Mouse (Mus musculus) liver, embryonic 15.5 days (tissue): Measurements from ENCODE around the gene Zc3h7b. TPM values are rescaled to one million over a fixed set of nuclear protein-coding genes. Genes with fewer than 3 reads are reported as not detected.

Experiments used
- ATAC-seq: fragments of 200-750 bp; cut with Nextera tagmentation; 2 replicates; pipeline ENCODE4 v1.8.0; 2017; ENCODE audit warnings: moderate number of reproducible peaks, mild to moderate bottlenecking, moderate library complexity; ENCODE audit not compliant: insufficient read depth
- H3K27ac ChIP-seq: fragments of 300-500 bp; sonication (generic); replicated peaks from 2 replicates; pipeline ENCODE4 v1.5.1; 2015; ENCODE audit warnings: mild to moderate bottlenecking, inconsistent platforms
- H3K27me3 ChIP-seq: fragments of 300-500 bp; sonication (generic); 2 replicates; pipeline ENCODE4 v1.6.1; 2015; ENCODE audit warnings: mild to moderate bottlenecking, inconsistent platforms
- H3K36me3 ChIP-seq: fragments of 300-500 bp; sonication (generic); replicated peaks from 2 replicates; pipeline ENCODE4 v1.6.1; 2015; ENCODE audit warnings: moderate library complexity, mild to moderate bottlenecking, inconsistent platforms
- H3K4me1 ChIP-seq: fragments of 300-500 bp; sonication (generic); replicated peaks from 2 replicates; pipeline ENCODE4 v1.6.1; 2015; ENCODE audit warnings: inconsistent platforms
- H3K4me2 ChIP-seq: fragments of 300-500 bp; sonication (generic); 2 replicates; pipeline ENCODE4 v1.6.1; 2015; ENCODE audit warnings: moderate library complexity, mild to moderate bottlenecking, inconsistent platforms
- H3K4me3 ChIP-seq: fragments of 300-500 bp; sonication (generic); replicated peaks from 2 replicates; pipeline ENCODE4 v1.5.1; 2015; ENCODE audit warnings: mild to moderate bottlenecking, inconsistent platforms
- H3K9ac ChIP-seq: fragments of 300-500 bp; sonication (generic); 2 replicates; pipeline ENCODE4 v1.6.1; 2015; ENCODE audit warnings: moderate library complexity, mild to moderate bottlenecking, inconsistent platforms
- H3K9me3 ChIP-seq: fragments of 300-500 bp; sonication (generic); replicated peaks from 2 replicates; pipeline ENCODE4 v1.6.1; 2016; ENCODE audit warnings: inconsistent platforms
- WGBS: fragments of 180-500 bp; shearing (Covaris S2); methylation state at CpG from one replicate; pipeline ENCODE4 v1.1.7; 2015; ENCODE audit warnings: mixed read lengths; ENCODE audit not compliant: insufficient replicate concordance; 5-methylcytosine and 5-hydroxymethylcytosine counted together
- polyA plus RNA-seq: library from polyadenylated mRNA; unstranded; fragments of >200 nt; fragmentation: Nextera tagmentation; extraction: Ambion mirVana; gene quantifications from 2 replicates; pipeline ENCODE4 v1.2.1, GENCODE M21; 2015

Gene Zc3h7b
- polyA plus RNA-seq, 1 experiment from 2014 or later: 5.0 TPM

- H3K4me3 ChIP-seq: no peak overlapping the region
- H3K27ac ChIP-seq: no peak overlapping the region
- H3K36me3 ChIP-seq: no peaks in the 10 kb centered on the region
- no peak overlapping the region for H3K9ac ChIP-seq
- ATAC-seq: no peak
- H3K27me3 ChIP-seq: no peaks in the 10 kb centered on the region
- H3K4me1 ChIP-seq: peaks cover 54% of the 10 kb centered on the region
- no peak overlapping the region for H3K4me2 ChIP-seq
- no peaks in the 10 kb centered on the region for H3K9me3 ChIP-seq
- 62% methylated on average over 4 of the region's 4 CpGs for WGBS
Measured at GRCm38 (mm10) chr15:81806621-81807404, 62.0 kb downstream of the Zc3h7b start.

DNA sequence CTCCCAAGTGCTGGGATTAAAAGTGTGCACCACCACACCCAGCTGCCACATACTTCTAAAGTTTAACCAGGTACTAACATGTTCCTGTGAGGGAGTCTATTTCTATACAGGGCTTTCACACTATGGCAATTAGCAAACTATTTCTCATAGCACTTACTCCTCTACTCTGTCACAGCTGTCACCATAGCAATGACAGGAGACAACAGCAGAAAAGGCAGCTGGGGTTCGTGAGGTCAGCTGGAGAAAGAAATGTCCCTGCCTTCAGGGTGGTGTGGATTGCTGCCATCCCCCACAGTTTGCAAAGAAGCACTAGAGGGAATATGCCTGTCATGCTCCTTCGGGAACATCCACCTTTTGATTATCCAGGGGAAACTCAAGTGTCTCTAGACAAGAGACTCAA is 63.9 kb downstream of the Zc3h7b start:
- Histone ChIP-seq H3K9me3 (no peaks in the 10 kb centered on the region), H3K4me1 (peaks cover 52% of the 10 kb centered on the region), H3K27ac (no peak overlapping the region), H3K4me3 (no peak overlapping the region), H3K36me3 (no peaks in the 10 kb centered on the region), H3K9ac (no peak overlapping the region), H3K4me2 (no peak overlapping the region), H3K27me3 (no peaks in the 10 kb centered on the region)
- ATAC-seq: no peak
- WGBS: 69% methylated on average over 2 of the region's 2 CpGs

DNA sequence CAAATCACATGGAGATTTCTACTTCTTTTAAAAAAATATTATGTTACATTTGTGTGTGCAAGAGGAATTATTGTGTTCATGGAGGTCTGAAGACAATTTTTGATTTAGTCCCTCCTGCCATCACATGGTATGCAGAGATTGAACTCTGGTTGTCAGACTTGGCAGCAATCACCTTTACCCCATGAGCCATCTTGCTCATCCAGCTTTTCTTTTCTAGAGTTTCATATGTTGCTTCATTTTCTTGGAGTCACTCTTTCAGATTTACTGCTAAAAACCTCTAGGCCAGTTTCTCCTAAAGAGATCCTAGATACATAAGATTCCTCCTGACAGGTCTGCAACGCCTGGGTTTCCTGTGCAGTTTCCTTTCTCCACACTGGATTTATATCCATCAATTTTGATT is 64.7 kb downstream of the Zc3h7b start:
- Histone ChIP-seq H3K27me3 (no peaks in the 10 kb centered on the region), H3K4me1 (peaks cover 50% of the 10 kb centered on the region), H3K4me2 (peak overlapping the region; percentile 99), H3K36me3 (no peaks in the 10 kb centered on the region), H3K9me3 (no peaks in the 10 kb centered on the region), H3K9ac (no peak overlapping the region), H3K4me3 (no peak overlapping the region), H3K27ac (no peak overlapping the region)
- WGBS: 27% methylated on average over 1 of the region's 1 CpGs
- ATAC-seq: no peak

DNA sequence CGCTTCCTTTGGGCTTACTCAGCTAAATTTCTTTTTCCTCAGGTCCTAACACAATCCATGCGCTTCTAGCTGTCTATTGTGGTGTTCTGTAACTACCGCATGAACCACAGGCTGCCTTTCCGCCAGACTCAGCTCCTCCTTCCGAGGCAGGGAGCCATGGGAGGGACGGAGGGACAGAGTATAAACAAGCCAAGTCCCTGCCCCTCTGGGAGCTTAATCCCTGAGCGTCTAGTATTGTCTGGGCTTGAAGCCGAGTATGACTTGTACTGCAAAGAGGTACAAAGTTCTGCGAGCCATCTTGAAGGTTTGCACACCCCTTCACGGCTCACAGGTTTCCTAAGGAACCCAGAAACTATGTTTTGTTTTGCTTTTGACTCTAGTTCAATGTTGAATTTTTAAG is 65.3 kb downstream of the Zc3h7b start:
- Histone ChIP-seq H3K4me1 (peaks cover 50% of the 10 kb centered on the region), H3K4me3 (peak overlapping the region; percentile 77), H3K4me2 (peak overlapping the region; percentile 99), H3K36me3 (peaks cover 3% of the 10 kb centered on the region; the same call in 1 of the 2 replicates), H3K27me3 (no peaks in the 10 kb centered on the region), H3K27ac (peak overlapping the region; percentile 73), H3K9ac (peak overlapping the region; percentile 55; the same call in 1 of the 2 replicates), H3K9me3 (no peaks in the 10 kb centered on the region)
- 2% methylated on average over 10 of the region's 10 CpGs for WGBS
- no peak for ATAC-seq

DNA sequence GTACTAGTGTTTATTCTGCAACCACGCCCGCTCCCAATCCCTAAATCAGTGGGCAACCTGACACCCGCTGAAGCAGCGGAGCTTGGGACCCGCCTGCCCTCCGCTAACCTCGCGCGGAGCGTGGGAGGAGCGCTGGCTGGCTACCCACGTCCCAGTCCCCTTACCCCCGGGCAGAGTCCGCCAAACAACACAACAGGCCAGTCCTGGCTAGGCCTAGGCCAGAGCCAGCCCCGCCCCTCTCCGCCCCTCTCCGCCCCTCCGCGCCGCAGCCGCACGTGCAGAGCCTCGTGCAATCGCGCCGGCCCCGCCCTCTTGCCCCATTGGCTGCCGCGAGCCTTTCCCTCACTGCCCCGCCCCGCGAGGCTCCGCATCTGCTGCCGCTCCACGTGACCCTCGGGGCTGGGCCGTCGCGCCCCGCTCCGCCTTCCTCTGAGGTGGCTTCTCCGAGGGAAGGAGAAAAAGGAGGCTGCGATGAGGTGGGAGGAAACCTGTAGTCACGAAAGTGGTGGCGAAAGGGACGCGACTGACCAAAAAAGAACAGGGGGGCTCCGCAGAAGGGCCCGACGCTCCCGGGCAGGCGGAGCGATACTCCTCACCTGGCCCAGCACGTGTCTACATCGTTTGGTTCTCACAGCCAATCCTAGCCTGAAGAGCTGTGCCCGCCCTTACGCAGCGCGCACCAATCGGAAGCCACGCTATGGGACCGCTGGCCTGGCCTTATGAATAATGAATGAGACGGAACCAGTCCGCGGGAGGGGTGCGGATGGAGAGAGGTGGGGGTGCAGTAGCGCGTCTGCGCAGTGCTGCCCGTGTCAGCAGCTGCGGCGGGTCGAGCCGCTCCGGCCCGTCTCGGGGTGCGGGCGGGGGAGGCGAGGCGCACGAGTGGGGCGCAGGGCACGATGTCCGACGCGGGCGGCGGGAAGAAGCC is 66.1 kb downstream of the Zc3h7b start:
- H3K27me3 ChIP-seq: no peaks in the 10 kb centered on the region
- H3K4me3 ChIP-seq: peak overlapping the region; percentile 77
- under 1% methylated on average over 88 of the region's 89 CpGs for WGBS
- H3K36me3 ChIP-seq: peaks cover 11% of the 10 kb centered on the region; the same call in 1 of the 2 replicates
- H3K9ac ChIP-seq: peak overlapping the region; percentile 68
- H3K9me3 ChIP-seq: no peaks in the 10 kb centered on the region
- peak overlapping the region; percentile 99 for H3K4me2 ChIP-seq
- peaks cover 50% of the 10 kb centered on the region for H3K4me1 ChIP-seq
- peak overlapping the region; percentile 77 for H3K27ac ChIP-seq
- peak; percentile 97 for ATAC-seq

DNA sequence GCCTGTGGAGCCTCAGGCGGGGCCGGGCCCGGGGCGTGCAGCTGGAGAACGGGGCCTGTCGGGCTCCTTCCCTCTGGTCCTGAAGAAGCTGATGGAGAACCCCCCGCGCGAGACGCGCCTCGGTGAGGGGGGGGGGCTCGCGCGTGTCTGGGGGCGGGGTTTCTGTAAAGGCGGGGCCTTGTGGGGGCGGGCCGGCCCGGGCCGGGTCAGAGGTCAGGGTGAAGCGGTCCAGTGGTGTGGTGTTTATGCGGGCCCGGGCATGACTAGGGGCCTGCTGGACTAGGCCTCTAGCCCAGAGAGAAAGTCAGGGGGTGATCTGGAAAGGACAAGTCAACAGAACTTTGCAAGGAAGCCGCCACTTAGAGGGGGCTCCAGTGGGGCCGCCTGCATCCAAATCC is 66.7 kb downstream of the Zc3h7b start:
- Histone ChIP-seq H3K27me3 (no peaks in the 10 kb centered on the region), H3K4me3 (peak overlapping the region; percentile 77), H3K27ac (peak overlapping the region; percentile 77; the same call in 1 of the 2 replicates), H3K9me3 (no peaks in the 10 kb centered on the region), H3K4me1 (peaks cover 50% of the 10 kb centered on the region), H3K4me2 (peak overlapping the region; percentile 99), H3K9ac (peak overlapping the region; percentile 68), H3K36me3 (peaks cover 16% of the 10 kb centered on the region; the same call in 1 of the 2 replicates)
- 2% methylated on average over 25 of the region's 26 CpGs for WGBS
- ATAC-seq: peak; percentile 8

DNA sequence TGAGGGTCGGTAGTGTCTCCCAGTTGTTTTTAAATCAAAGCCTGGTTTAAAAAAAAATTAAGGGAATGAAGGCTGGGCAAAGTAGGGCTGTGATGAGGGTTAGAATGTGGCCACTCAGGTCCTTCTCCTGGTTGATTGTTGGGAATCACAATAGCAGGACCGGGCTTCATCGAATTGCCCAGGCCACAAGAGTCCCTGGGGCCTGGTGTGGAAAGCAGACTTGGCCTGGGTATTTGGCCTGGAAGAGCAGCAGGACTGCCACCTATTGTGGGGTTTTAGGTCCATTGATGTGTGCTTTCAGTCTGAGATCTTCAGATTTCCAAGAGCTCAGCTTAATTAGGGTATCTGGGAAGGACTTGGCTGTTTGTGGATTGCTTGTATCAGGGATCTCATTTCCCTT is 67.4 kb downstream of the Zc3h7b start:
- Histone ChIP-seq H3K9ac (peak overlapping the region; percentile 68; the same call in 1 of the 2 replicates), H3K4me3 (peak overlapping the region; percentile 77), H3K36me3 (peaks cover 23% of the 10 kb centered on the region), H3K27me3 (no peaks in the 10 kb centered on the region), H3K27ac (0 out of 2 replicates have a peak overlapping the region, but pooled peaks have one; percentile 77), H3K9me3 (no peaks in the 10 kb centered on the region), H3K4me2 (peak overlapping the region; percentile 99), H3K4me1 (peaks cover 50% of the 10 kb centered on the region)
- 53% methylated on average over 3 of the region's 3 CpGs for WGBS
- ATAC-seq: no peak

- Histone ChIP-seq H3K27ac (no peak overlapping the region), H3K4me1 (peaks cover 50% of the 10 kb centered on the region), H3K4me3 (peak overlapping the region; percentile 77; the same call in 1 of the 2 replicates), H3K4me2 (0 out of 2 replicates have a peak overlapping the region, but pooled peaks have one; percentile 8), H3K27me3 (no peaks in the 10 kb centered on the region), H3K9me3 (no peaks in the 10 kb centered on the region), H3K36me3 (peaks cover 24% of the 10 kb centered on the region), H3K9ac (no peak overlapping the region)
- ATAC-seq: no peak
- 43% methylated on average over 7 of the region's 7 CpGs for WGBS
Measured at GRCm38 (mm10) chr15:81812696-81813631, 68.1 kb downstream of the Zc3h7b start.

- 55% methylated on average over 5 of the region's 5 CpGs for WGBS
- peaks cover 25% of the 10 kb centered on the region for H3K36me3 ChIP-seq
- no peaks in the 10 kb centered on the region for H3K9me3 ChIP-seq
- H3K27me3 ChIP-seq: no peaks in the 10 kb centered on the region
- H3K4me1 ChIP-seq: peaks cover 44% of the 10 kb centered on the region
- no peak overlapping the region for H3K4me2 ChIP-seq
- H3K9ac ChIP-seq: no peak overlapping the region
- H3K4me3 ChIP-seq: no peak overlapping the region
- no peak overlapping the region for H3K27ac ChIP-seq
- no peak for ATAC-seq
Measured at GRCm38 (mm10) chr15:81813986-81814705, 69.3 kb downstream of the Zc3h7b start.
